Mouse (Mus musculus): Measurements from ENCODE around the gene Itpr3.

DNA sequence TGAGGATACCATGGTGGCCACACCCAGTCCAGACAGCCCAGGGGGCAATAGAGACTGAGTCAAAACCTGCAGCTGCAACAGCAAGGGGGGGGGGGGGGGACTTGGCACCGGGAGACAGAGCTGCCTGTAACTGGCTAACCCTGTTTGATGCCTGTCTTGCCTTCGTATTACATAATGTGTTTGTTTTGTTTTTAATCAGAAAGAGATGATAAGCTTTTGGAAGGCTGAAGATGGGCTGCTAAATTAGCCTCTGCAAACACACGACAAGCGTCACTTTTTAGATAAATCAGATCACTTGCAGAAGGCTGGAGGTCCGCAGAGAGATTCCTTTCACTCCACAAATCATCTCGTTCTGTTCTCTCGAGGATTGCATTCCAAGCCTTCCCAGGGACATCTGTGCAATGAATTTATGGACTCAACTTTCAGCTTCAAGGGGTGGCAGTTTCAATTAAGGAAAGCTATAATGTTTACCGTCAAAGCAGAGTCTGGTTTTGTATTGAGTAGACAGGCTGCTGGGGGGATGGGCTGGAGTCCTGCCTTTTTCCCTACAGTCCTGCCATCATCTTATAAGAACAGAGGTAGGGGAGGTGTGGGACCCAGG is 89.3 kb downstream of the Itpr3 start:
- TF ChIP-seq CTCF (IDR thresholded peaks at IDR 0.05) (no peak), EP300 (IDR thresholded peaks at IDR 0.05) (no peak)
